Mouse (Mus musculus): ENCODE measurements at regions not wholly inside any gene's neighbourhood (a gene's known extent, or its start where the extent isn't known, plus 50 kb on each side); places are given as distances from the start of the nearest gene placed in this dataset.
A peak's percentile ranks its signal among the peaks of the same experiment; 100 is the strongest.

DNA sequence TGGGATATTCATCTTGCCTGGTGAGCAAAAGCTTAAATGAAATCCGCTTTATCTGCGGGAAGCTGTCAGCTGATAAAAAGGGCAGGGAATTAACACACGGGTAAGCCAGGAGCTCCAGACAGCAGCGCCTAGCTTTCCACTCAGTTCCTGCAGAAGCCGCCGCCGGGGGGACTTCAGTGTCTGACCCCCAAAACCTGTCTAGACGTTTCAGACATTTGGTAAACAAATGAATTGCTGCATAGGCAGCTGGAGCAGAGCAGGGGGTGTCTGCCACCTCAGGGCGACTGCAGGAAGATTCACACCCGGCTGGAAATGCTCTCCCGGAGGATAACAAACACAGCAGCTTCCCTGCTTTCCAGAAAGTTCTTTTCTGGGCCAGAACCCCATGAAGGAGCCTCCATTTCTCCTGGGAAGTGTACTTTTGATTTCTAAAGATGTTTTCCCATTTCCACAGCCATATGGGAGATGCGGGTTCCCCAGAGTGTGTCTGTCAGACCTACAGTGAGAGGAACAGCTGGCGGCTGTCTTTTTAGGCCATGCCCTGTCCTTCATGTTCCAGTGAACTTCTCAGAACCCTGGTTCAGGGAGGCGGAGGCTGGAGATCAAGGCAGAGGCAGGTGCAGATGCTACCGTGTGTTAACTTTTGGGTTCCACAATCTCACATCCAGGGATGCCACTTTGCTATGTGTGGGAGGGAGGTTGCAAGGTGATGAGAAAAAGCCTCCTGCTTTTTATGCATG lies 58.7 kb upstream of the Pmepa1 start:
- DNase-seq (ENCODE audit: low spot score), result no peak

DNA sequence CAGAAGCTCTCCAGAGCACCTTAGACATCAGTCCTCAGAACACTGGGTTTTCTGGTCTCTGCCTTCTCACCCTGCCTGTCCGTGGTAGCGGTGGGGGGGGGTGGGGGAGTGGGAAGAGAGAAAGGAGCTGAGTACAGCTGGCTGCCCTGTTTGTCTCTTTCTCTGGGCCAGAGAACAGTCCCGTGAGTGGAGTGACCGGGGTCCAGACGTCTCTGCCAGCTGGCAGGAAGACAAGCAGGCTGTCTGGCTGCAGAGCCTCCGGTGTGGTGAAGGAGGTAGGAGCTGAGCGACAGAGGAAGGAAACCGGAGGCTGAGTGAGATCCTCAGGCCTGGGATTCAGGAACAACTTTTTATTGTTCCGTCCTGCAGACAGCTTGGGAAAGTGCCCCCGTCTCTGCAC lies 59.5 kb upstream of the Pmepa1 start:
- DNase-seq (ENCODE audit: low spot score), result peak; percentile 69

DNA sequence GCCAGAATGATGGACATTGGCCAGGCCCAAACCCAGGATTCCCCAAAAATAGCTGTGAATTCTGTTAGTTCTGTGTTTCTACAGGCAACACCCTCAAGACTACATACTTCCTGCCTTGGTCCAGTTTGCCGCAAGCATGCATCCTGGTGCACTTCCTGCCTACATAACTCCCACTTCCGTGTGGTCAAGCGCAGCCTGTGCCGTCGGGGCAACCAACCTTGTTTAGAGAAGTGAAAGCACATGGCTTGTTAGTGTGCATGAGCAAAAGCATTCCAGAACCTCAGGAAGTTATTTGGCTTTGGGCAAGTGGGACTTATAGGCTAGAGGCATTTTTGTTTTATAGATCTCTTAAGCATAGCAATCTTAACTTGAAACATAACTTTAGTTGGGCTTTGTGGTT lies 61.3 kb upstream of the Pmepa1 start:
- peak; percentile 55 for DNase-seq (ENCODE audit: low spot score)

DNA sequence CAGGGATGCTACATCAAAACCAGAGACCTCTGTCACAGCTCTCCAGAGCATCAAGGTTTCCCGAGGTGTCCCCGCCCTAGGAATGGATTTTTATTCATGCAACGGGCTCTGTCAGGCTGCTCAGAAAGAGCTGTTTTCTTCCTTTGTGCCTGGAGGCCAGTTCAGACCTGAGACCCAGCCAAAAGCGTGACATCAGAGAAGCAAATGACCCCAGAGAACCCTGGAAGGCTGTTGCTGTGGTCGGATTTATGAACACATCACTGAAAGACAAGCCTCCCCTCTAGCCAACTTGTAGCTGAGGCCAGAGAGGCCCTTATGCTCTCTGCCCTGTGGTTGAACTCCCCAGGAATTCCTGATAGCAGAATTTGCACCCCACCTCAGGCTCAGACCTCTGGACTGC lies 62.3 kb upstream of the Pmepa1 start:
- no peak for DNase-seq (ENCODE audit: low spot score)

DNA sequence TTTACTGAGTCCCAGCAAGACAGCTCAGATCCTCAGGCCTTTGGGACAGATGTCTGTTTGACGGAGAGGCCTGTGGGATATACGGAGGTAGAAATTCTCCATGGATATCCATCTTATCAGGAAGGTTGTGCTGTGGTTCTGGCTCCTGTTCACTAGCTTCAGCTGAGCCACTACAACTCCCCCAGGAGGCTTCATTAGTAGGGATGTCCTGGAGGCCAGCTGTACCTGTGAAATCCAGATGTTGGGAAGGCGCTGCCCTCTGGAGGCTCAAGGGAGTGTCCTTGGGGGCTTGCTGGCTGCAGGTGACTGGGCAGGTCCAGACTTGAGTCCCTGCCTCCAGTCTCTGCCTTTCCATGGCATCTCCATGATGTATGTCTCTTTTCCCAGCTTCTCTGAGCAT lies 62.9 kb upstream of the Pmepa1 start:
- DNase-seq (ENCODE audit: low spot score), result no peak

DNA sequence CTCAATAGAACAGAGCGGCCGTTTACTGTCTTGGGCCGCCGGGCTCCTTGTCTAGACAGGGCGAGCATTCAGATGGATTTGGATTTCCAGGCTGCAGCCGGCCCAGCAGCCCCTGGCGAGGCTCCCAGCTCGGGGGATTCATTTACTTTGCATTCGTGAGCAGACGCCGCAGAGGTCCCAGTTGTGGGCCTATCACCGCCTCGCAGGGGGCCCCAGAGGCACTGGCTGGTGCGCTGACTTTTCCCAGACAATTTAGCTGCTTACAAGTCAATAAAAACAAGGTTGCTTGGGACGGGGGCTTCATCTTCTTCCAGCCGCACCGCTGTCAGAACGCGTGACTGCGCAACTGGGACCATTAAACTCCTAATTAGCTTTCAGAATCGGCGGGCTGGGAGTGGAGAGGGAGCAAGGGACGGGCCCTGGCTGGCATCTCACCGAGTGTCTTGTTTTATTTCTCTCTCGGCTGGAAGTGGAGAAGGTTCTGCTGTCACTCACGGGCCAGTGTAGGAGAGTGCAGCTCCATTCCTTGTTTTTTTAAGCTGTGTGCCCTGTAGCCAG lies 63.8 kb upstream of the Pmepa1 start:
- peak; percentile 27 for DNase-seq (ENCODE audit: low spot score)

DNA sequence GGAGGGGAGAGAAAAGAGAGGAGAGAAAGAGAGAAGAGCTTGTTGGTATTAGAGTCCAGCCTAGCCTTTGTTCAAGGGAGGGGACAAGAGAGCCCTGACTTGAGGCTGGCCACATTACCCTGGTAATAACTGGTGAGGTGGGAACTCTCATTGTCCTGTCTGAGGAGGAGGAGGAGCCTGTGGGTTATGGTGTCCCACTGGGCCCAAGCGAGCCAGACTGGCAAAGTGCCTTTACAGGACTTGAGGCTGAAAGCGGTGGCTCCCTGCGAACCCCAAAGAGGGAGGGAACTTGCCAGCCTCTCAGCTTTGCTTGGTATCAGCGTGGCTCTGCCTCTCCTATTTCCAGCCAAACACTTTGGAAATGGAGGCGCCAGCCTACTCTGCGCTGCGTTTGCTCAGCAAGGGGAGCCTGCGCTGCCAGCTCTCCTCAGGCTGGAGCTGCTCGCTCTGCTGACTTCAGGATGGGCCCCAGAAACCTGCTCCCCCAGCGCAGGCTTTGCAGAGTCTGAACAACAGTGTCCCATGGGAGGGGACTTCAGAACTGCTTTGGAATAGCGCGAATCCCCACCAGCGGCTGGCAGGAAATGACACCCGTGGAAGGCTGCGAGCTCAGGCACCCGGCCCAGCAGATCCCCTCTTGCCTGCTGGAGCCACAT lies 66.4 kb upstream of the Pmepa1 start:
- DNase-seq (ENCODE audit: low spot score), result no peak

DNA sequence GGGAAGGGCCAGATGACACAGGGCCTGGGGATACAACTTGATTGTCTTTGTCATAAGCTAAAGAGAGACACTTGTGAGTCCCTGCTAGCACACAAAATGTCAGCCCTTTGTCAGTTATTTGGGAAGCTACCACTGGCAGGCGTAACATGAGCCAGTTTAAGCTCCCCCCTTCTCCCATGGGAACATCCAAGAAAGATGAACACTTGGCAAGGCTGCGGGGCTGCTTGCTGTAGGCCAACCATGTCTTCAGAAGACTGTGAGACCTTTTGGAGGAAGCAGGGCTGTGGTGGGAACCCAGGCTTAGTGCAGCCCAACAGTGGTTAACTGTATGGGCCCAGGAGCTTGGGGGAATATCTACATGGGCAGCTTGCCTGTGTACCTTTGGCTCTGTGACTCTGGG lies 67.3 kb upstream of the Pmepa1 start:
- no peak for DNase-seq (ENCODE audit: low spot score)

DNA sequence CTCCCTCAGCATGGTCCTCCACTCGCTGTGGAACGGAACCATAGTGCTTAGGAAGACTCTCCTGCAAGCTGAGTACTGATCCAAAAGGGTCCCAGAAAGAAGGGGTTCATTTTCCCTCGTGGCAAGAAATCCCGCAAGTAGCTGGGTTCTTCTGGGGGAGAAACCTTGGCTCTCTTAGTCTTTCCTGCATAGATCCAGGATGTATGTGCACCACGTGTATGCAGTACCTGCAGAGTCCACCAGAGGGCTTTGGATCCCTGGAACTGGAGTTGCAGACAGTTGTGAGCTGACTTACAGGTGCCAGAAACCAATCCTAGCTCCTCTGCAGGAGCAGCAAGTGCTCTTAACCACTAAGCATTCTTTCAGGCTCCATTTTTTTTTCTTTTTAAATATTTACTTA lies 67.9 kb upstream of the Pmepa1 start:
- DNase-seq (ENCODE audit: low spot score), result no peak

DNA sequence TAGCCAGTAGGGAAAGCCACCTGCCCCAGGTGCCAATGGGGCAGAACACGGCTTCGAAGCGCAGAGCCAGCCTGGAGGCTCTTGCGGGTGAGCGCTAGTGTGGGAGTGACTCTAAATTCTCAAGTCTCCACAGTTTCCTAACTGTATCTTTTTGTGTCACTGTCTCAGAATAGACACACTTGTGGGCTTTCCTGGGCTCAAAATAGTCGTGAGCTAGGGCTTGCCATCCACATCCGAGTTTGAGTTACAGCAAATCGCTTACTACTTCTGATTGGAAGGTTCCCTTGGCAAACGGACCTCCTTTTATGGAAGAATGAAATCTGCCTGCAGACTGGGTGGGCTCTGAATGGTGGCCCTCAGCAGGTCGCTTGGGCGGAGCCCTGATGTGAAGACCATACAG lies 71.0 kb upstream of the Pmepa1 start:
- no peak for DNase-seq (ENCODE audit: low spot score)

DNA sequence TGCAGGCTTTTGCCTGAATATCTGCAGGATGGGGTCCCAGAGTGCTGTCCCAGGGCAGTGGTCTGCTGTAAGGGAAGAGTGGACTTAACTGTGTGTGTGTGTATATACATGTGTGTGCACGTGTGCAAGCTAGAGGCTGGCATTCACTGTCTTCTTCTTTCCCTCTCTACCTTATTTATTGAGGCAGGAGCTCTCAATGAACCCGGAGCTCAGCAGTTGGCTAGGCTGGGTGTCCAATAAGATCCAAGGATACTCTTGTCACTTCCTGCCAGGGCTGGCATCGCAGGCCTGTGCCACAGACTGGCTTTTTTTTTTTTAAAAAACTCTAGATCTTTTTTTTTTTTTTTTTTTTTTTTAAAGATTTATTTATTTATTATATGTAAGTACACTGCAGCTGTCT lies 72.4 kb upstream of the Pmepa1 start:
- no peak for DNase-seq (ENCODE audit: low spot score)

DNA sequence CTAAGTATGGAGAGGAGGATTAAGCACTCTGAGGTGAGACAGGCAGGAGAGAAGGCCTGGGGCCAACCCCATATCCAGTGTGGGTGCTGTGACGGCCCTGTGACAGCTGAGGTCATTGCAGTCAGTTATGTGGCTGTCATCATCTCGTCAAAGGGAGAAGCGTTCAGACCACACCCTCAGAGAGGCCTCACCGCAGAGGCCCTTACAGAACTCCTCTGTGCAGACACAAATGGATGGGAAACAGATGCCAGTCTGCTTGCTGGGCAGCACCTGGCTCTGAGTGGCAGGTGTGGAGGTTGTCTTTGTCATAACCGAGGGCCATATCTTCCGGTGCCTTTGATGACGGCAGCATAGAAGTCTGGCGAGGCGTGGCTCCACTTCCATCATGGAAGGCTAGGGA lies 73.2 kb upstream of the Pmepa1 start:
- DNase-seq (ENCODE audit: low spot score), result no peak

DNA sequence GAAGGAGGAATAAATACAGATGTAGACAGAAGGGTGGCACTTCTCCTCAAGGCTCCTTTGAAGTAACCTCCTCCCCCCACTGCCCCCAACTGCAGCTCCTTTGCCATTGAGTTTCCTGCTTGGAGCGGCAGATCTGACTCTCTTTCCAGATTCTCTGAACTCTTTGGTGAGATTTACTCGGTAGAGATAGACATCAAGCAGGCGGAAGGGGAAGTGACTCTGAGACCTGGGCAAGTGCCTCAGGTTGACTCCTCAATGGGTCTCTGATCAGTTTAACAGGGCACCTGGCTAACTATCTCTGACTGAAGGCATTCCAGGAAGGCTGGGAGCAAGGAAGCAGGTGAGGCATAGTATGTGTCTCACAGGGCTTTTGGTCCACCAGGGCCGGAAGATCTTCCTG lies 73.6 kb upstream of the Pmepa1 start:
- DNase-seq (ENCODE audit: low spot score), result no peak

DNA sequence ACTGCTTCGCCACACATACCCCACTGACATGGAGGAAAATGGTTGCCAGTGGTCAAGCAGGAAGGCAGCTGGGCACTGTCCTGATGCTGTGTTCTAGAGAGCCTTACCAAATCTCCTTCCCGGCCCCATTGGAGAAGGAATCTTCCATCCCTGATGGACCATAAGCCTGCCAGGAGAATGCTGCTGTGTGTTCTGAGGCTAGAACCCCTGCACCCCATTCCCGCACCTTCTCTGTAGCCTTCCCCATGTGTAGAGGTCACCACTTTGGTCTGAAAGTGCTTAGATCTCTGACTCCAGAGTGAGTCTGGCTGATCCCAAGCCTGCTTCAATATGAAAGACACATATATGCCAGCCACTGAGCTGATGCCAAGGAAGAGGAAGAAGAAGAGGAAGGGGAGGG lies 74.1 kb upstream of the Pmepa1 start:
- DNase-seq (ENCODE audit: low spot score), result no peak

DNA sequence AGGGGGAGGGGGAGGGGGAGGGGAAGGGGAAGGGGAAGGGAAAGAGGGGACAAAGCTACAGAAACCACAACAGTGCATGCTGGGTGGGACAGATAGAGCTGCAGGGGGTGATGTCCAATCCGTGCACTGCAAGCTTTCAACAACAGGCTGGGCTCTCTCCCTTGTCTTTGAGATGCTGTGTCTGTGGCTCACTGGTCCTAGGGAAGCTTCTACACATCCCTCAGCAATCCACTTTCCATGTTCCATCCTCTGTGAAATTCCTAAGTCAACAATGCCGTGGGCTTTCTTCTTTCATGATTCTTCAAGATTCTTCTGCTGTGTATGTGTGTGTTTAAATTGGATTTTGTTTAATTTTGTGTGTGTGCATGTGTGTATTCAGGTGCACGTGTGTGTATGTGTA lies 74.5 kb upstream of the Pmepa1 start:
- no peak for DNase-seq (ENCODE audit: low spot score)

DNA sequence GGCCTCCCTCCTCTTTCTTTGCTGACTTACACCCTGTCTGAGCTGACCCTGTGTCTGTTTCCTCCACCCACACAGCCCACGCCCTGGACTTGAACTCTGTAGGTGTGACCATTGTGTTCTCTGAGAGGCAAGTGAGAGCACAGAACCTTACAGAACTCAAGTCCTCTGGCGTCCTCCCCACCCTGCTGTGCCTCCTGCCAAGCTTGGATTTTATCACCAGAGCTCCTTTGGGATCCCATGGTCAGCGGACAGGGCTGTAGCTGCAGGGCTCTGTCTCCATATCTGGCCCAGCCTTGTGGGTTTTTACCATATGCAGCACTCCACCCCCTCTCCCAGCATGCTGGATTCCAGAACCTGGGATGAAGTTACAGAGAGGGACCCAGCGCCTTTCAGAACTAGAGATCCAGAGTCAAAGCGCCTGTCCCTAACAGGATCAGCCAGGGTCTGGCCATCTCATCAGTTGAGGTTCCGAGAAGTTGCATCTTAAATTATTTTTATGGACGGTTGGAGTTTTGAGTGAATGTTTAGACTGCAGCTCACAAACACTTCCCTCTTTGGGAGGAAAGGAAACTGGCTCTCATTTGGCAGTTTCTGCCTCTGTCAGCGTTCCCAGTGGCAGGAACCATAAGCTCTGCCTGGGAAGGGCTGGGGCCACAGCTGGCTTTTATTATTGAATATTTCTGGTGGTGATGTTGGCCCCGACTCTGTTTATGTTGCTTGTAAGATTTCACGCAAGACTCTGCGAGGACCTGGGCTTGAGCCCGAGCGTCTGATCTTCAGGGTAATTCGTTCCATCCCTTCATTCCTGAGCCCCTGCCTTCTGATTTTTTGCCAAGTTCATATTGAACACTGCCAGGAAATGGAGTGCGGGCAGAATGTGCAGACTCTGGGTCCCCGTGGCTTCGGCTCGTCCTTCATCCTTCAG lies 75.8 kb upstream of the Pmepa1 start:
- DNase-seq (ENCODE audit: low spot score), result peak; percentile 34

DNA sequence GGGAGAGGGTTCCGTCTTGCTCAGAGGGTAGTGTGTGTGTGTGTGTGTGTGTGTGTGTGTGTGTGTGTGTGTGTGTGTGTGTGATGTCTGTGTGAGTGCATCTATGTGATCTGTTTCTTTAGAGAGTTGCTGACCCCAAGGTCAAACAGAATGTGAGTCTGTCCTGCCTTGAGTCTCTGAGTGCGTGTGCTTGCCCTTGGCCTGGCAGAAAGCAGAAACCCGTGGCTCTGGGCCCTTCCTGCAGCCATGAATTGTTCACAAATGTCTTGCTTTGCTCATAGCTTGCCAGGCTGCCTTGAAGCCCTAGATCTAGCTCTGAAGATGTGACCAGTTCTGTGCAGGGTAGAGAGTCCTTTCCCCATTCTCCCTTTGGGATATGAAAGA lies 76.4 kb upstream of the Pmepa1 start:
- DNase-seq (ENCODE audit: low spot score), result no peak

DNA sequence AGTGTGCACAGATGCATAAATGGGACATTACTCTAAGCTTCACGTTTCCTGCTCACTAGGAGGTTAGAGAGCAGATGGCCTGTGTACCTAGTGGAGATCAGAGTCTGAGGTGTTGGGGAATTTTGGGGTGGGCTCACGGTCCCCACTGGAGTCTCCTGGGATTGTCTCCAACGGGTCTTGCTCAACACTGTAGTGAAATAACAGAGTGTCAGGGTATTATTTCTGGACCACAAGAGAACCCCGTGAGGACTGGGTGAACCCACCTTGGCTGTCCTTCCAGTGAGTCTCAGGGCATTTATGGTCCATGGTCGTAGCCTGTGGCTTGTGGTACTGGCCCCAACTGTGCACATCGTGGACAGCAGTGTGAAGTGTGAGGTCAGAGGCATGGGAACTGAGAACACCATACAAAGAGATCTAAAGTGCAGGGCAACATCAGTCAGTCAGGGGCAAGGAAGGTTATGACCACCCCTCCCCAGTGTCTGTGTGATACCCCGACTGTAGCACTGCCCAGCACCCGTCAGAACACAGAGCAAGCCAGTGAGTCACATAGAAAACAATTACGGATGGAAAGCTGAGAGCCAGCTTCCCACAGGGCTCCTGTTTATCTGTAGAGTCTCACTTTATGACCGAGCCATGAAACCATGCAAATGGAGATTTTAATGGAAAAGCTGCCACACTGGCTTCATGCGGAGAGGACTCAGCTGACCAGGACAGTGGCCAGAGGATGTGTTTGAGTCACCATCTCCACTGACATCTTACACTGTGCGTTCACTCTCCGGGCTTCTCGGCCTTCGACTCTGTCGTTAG lies 77.3 kb upstream of the Pmepa1 start:
- no peak for DNase-seq (ENCODE audit: low spot score)

DNA sequence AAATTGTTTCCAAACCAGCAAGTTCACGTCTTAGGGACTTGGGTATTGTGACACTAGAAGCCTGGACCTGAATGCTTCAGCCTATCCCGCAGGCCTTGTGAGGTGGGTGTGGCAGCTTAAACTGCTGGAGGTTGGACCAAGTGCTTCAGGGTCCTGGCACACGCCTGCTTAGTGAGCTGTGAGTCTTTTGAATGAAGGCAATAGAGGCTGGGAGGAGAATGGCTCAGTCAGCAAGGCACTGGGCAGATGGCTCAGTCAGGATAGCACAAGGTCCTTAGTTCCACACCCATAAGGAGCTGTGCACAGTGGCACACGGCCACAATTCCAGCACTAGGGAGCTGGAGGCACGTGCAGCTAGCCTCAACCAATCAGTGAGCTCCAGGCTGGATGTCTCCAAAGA lies 80.5 kb upstream of the Pmepa1 start:
- no peak for DNase-seq (ENCODE audit: low spot score)

DNA sequence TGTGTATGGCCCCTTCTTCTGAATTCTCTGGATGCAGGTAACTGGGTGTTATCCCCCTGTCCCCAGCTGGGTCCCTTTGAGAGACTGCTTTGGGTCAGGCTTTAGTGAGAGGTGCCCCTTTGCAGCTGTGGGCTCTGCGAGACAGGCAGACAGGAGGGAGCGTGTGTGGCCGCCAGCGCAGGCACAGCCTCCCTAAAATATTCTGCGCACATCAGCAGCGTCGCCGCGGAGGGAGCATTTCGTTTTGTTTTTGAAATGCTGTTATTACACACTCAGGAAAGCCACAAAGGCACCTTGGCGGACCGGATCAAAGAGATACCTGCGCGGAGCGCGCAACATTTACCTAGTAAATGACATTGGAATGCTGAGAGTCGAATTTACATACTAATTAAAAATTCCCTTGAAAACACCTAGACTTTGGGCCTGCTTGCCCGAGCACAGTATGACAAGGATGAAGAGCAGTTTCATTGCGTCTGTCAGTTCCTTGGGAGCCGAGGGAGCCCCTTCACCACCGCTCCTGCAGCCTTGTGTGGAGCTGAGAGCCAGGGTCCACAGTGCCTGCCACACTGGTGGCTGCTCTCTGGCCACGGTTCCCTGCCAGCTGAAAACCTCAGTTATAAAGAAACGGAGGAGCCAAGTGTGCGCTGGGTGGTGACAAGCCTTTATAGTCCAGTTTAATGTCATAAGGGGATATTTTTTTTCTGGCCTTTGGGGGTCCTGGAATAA lies 89.3 kb upstream of the Pmepa1 start:
- DNase-seq (ENCODE audit: low spot score), result no peak

DNA sequence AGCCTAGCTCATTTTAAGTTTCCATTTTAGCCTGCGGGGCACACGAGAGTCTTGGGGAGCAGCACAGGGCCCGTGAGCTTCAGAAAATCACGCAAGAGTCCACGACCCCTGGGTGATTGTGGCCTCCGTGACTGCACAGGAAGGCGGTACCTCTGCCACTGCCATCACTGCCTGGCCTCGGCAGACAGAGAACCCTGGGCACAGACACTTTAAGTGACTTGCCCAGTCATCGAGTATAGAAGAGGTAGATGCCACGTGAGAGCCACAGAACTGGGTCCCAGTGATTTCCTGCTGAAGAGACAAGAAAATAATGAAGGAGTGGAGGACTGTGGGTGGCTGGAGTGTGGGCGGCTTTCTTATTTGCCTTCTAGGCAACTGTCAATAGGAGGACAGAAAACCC lies 90.4 kb upstream of the Pmepa1 start:
- no peak for DNase-seq (ENCODE audit: low spot score)

Data from layer of hippocampus, adult 11-12 months (tissue).